Mouse (Mus musculus): ENCODE results near the gene Olfr452. TPM values are rescaled to one million over a fixed set of nuclear protein-coding genes. Genes with fewer than 3 reads are reported as not detected.

The Olfr452 gene
- polyA plus RNA-seq, 1 experiment from 2014 or later: not detected

DNA sequence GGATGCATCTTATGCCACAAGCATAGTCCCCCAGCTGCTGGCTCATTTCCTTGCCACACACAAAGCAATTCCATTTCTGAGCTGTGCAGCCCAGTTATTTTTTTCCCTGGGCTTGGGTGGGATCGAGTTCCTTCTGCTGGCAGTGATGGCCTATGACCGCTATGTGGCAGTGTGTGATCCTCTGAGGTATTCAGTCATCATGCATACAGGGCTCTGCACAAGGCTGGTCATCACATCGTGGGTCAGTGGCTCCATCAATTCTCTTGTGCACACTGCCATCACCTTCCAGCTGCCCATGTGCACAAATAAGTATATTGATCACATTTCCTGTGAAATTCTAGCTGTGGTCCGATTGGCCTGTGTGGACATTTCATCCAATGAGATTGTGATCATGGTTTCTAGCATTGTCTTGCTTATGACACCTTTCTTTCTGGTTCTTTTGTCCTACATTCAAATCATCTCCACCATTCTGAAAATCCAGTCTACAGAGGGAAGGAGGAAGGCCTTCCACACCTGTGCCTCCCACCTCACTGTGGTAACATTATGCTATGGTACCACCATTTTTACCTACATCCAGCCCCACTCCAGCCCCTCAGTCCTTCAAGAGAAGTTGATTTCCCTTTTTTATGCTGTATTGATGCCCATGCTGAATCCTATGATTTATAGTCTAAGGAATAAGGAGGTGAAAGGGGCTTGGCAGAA lies 5.5 kb downstream of the Olfr452 start:
- DNase-seq (ENCODE audit: low spot score) (no peak), ATAC-seq (replicated peaks; ENCODE audit: low FRiP score, low read depth) (0 out of 2 replicates have a peak, but pooled peaks have one; percentile 40)
- H3K9ac ChIP-seq (ENCODE audit: low read depth, low read length): no peak overlapping the region
- WGBS: 40% methylated on average over 4 of the region's 4 CpGs
- TF ChIP-seq CTCF (IDR thresholded peaks at IDR 0.05; ENCODE audit: low read depth): peak; percentile 29; the same call in 1 of the 2 replicates
- H3K4me3 ChIP-seq (replicated peaks; ENCODE audit: low read depth, low read length): no peak overlapping the region
- H3K27me3 ChIP-seq (ENCODE audit: insufficient read depth, low read length): no peaks in the 10 kb centered on the region
- no peaks in the 10 kb centered on the region for H3K9me3 ChIP-seq (replicated peaks; ENCODE audit: low read length)
- H3K4me2 ChIP-seq (ENCODE audit: low read length): no peak overlapping the region
- H3K4me1 ChIP-seq (replicated peaks; ENCODE audit: insufficient read depth, low read length): no peaks in the 10 kb centered on the region
- no peaks in the 10 kb centered on the region for H3K36me3 ChIP-seq (ENCODE audit: insufficient read depth, low read length)
- no peak overlapping the region for H3K27ac ChIP-seq

DNA sequence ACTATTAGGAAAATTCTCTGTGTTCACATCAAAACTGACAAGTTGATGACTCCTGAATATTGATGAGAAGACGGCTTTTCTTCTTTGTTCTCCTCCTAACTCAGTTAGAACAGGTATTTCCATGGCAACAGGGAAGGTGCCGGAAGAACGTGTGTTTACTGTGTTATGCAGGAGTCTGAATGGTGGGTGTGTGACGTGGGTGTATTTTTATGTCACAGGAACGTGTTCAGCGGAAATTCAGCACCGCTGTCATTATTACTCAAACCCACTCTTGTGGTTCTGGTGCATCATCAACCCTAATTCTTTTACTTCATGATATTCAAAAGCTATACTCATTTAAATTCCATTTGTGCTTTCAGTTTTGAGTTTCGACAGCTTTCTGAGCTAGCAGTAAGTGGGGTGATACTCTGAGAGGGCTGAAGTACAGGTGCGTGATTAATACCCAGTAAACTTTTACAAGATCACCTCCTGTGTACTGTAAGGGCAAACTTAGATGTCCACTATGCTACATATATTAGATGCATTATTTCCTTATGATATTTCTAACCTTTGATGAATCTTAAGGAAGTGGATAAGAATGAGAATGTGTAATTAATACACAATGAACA lies 6.2 kb downstream of the Olfr452 start:
- Histone ChIP-seq H3K4me2 (ENCODE audit: low read length) (no peak overlapping the region), H3K9me3 (replicated peaks; ENCODE audit: low read length) (no peaks in the 10 kb centered on the region), H3K4me3 (replicated peaks; ENCODE audit: low read depth, low read length) (no peak overlapping the region), H3K9ac (ENCODE audit: low read depth, low read length) (no peak overlapping the region), H3K36me3 (ENCODE audit: insufficient read depth, low read length) (no peaks in the 10 kb centered on the region), H3K27ac (no peak overlapping the region), H3K27me3 (ENCODE audit: insufficient read depth, low read length) (no peaks in the 10 kb centered on the region), H3K4me1 (replicated peaks; ENCODE audit: insufficient read depth, low read length) (no peaks in the 10 kb centered on the region)
- WGBS: 82% methylated on average over 9 of the region's 9 CpGs
- ATAC-seq (replicated peaks; ENCODE audit: low FRiP score, low read depth) (no peak), DNase-seq (ENCODE audit: low spot score) (no peak)
- TF ChIP-seq CTCF (IDR thresholded peaks at IDR 0.05; ENCODE audit: low read depth): no peak

- WGBS: 84% methylated on average over 3 of the region's 3 CpGs
- Histone ChIP-seq H3K9ac (ENCODE audit: low read depth, low read length) (no peak overlapping the region), H3K27me3 (ENCODE audit: insufficient read depth, low read length) (no peaks in the 10 kb centered on the region), H3K4me3 (replicated peaks; ENCODE audit: low read depth, low read length) (no peak overlapping the region), H3K4me2 (ENCODE audit: low read length) (no peak overlapping the region), H3K9me3 (replicated peaks; ENCODE audit: low read length) (no peaks in the 10 kb centered on the region), H3K27ac (no peak overlapping the region), H3K4me1 (replicated peaks; ENCODE audit: insufficient read depth, low read length) (no peaks in the 10 kb centered on the region), H3K36me3 (ENCODE audit: insufficient read depth, low read length) (no peaks in the 10 kb centered on the region)
- ATAC-seq (replicated peaks; ENCODE audit: low FRiP score, low read depth) (no peak), DNase-seq (ENCODE audit: low spot score) (no peak)
- TF ChIP-seq CTCF (IDR thresholded peaks at IDR 0.05; ENCODE audit: low read depth): no peak
Measured at GRCm38 (mm10) chr6:42794982-42795381, 10.1 kb downstream of the Olfr452 start.

- WGBS: 85% methylated on average over 1 of the region's 1 CpGs
- H3K4me3 ChIP-seq (replicated peaks; ENCODE audit: low read depth, low read length): no peak within 1 kb of the TSS
- no peaks in the 10 kb centered on the region for H3K36me3 ChIP-seq (ENCODE audit: insufficient read depth, low read length)
- TF ChIP-seq CTCF (IDR thresholded peaks at IDR 0.05; ENCODE audit: low read depth): no peak
- no peak for DNase-seq (ENCODE audit: low spot score)
- no peak within 1 kb of the TSS for H3K9ac ChIP-seq (ENCODE audit: low read depth, low read length)
- H3K4me2 ChIP-seq (ENCODE audit: low read length): no peak within 1 kb of the TSS
- ATAC-seq (replicated peaks; ENCODE audit: low FRiP score, low read depth): no peak
- no peak within 1 kb of the TSS for H3K27ac ChIP-seq
- no peaks in the 10 kb centered on the region for H3K9me3 ChIP-seq (replicated peaks; ENCODE audit: low read length)
- no peaks in the 10 kb centered on the region for H3K27me3 ChIP-seq (ENCODE audit: insufficient read depth, low read length)
- no peaks in the 10 kb centered on the region for H3K4me1 ChIP-seq (replicated peaks; ENCODE audit: insufficient read depth, low read length)
Measured at GRCm38 (mm10) chr6:42811639-42812038, 26.7 kb downstream of the Olfr452 start, which contains the start of gene Olfr450. Gene Olfr450 (plus strand): TSS chr6:42811939.

- DNase-seq (ENCODE audit: low spot score) (no peak), ATAC-seq (replicated peaks; ENCODE audit: low FRiP score, low read depth) (no peak)
- TF ChIP-seq CTCF (IDR thresholded peaks at IDR 0.05; ENCODE audit: low read depth): no peak
- Histone ChIP-seq H3K27me3 (ENCODE audit: insufficient read depth, low read length) (no peaks in the 10 kb centered on the region), H3K4me3 (replicated peaks; ENCODE audit: low read depth, low read length) (no peak within 1 kb of the TSS), H3K4me2 (ENCODE audit: low read length) (no peak within 1 kb of the TSS), H3K4me1 (replicated peaks; ENCODE audit: insufficient read depth, low read length) (no peaks in the 10 kb centered on the region), H3K9ac (ENCODE audit: low read depth, low read length) (no peak within 1 kb of the TSS), H3K36me3 (ENCODE audit: insufficient read depth, low read length) (no peaks in the 10 kb centered on the region), H3K27ac (no peak within 1 kb of the TSS), H3K9me3 (replicated peaks; ENCODE audit: low read length) (no peaks in the 10 kb centered on the region)
Measured at GRCm38 (mm10) chr6:42834084-42834483, 49.2 kb downstream of the Olfr452 start, which contains the start of gene Olfr449. Gene Olfr449 (plus strand): TSS chr6:42834384.

Other genes with a start within 250 kb of the Olfr452 start
- gene Olfr455, start 237.5 kb upstream of the Olfr452 start, polyA plus RNA-seq (2015; fragmentation: Nextera tagmentation; extraction: Ambion mirVana): not detected in 2 replicates
- not detected in 2 replicates for gene Tcaf3, start 187.4 kb upstream of the Olfr452 start, polyA plus RNA-seq (2015; fragmentation: Nextera tagmentation; extraction: Ambion mirVana)
- gene Tcaf2, start 139.8 kb upstream of the Olfr452 start, polyA plus RNA-seq (2015; fragmentation: Nextera tagmentation; extraction: Ambion mirVana): 3.0 and 3.2 TPM in 2 replicates
- gene Tcaf1, start 75.0 kb upstream of the Olfr452 start, polyA plus RNA-seq (2015; fragmentation: Nextera tagmentation; extraction: Ambion mirVana): 59.6 and 63.4 TPM in 2 replicates
- gene Olfr453, start 45.7 kb upstream of the Olfr452 start, polyA plus RNA-seq (2015; fragmentation: Nextera tagmentation; extraction: Ambion mirVana): not detected in 2 replicates
- not detected in 2 replicates for gene Olfr38, start 28.7 kb upstream of the Olfr452 start, polyA plus RNA-seq (2015; fragmentation: Nextera tagmentation; extraction: Ambion mirVana)
- gene Olfr450, start 26.8 kb downstream of the Olfr452 start, polyA plus RNA-seq (2015; fragmentation: Nextera tagmentation; extraction: Ambion mirVana): not detected in 2 replicates
- gene Olfr449, start 49.3 kb downstream of the Olfr452 start, polyA plus RNA-seq (2015; fragmentation: Nextera tagmentation; extraction: Ambion mirVana): not detected in 2 replicates
- not detected in 2 replicates for gene Olfr448, start 105.3 kb downstream of the Olfr452 start, polyA plus RNA-seq (2015; fragmentation: Nextera tagmentation; extraction: Ambion mirVana)
- not detected in 2 replicates for gene Olfr447, start 123.8 kb downstream of the Olfr452 start, polyA plus RNA-seq (2015; fragmentation: Nextera tagmentation; extraction: Ambion mirVana)
- gene Olfr446, start 136.3 kb downstream of the Olfr452 start, polyA plus RNA-seq (2015; fragmentation: Nextera tagmentation; extraction: Ambion mirVana): not detected in 2 replicates
- gene Olfr444, start 164.0 kb downstream of the Olfr452 start, polyA plus RNA-seq (2015; fragmentation: Nextera tagmentation; extraction: Ambion mirVana): not detected in 2 replicates

Measured in kidney, postnatal 0 days (tissue).